In the genomic region with DNA sequence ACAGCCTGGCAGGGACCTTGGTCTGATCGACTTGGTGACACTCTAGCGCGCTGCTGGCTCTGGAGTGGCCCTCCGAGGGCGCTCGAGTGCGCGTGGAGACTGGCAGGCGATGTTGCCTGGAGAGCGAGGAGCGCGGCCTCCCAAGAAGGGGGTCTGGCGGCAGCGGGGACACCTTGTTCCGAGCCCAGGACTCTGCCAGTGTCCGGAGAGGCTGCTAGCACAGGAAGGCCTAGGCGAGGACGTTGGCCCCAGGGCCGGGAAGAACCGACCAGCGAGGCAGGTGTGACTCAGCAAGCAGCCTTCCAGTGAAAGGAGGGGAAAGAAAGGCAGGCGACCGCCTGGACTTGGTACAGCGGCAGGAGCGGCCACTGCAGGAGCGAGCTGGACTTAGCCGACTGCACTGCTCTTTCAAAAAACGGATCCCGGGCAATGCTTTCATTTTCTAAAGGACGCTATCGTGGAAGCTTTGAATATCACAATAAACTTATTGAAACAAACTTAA, we compare ENCODE assay signal across 8 mouse cellular contexts. TPM values are rescaled to one million over a fixed set of nuclear protein-coding genes. Genes with fewer than 3 reads are reported as not detected.
DNase-seq lines count a peak whose midpoint lies in the region; ATAC-seq lines count a peak whose summit lies in the region.

No protein-coding gene starts in this region.

- peaks cover 40% of the 10 kb centered on the region for H3K4me1 ChIP-seq in hindbrain, embryonic 12.5 days

- ATAC-seq in hindbrain, embryonic 12.5 days (ENCODE audit: low FRiP score), result peak; percentile 11; the same call in 1 of the 2 replicates

- no peaks in the 10 kb centered on the region for H3K36me3 ChIP-seq in hindbrain, embryonic 12.5 days

- H3K9ac ChIP-seq in hindbrain, embryonic 12.5 days, result peak overlapping the region; percentile 79

- peak overlapping the region; percentile 84 for H3K4me2 ChIP-seq in hindbrain, embryonic 12.5 days (replicated peaks)

- peak overlapping the region; percentile 94 for H3K27ac ChIP-seq in hindbrain, embryonic 12.5 days

- under 1% methylated on average over 31 of the region's 31 CpGs for WGBS in hindbrain, embryonic 12.5 days

- peak; percentile 59 for DNase-seq in MEL-GATA-1-ER (ENCODE audit: extremely low read depth, low read depth)
- peak; percentile 85 for DNase-seq in cerebellum, adult 9-11 months
- peak; percentile 76 to 83 for DNase-seq in frontal cortex, postnatal 10 days (ENCODE audit: low spot score in 2 of 2)
- peak; percentile 73 to 82 for DNase-seq in layer of hippocampus, postnatal 25 days (ENCODE audit: extremely low spot score in 1 of 2, low spot score in 1 of 2)
- DNase-seq in lung, postnatal 14 days, result peak; percentile 84
- peak; percentile 81 for DNase-seq in retina, embryonic 14.5 days (ENCODE audit: low spot score)
- peak; percentile 83 for DNase-seq in thymus, postnatal 25 days

- peaks cover 38% of the 10 kb centered on the region for H3K27me3 ChIP-seq in hindbrain, embryonic 12.5 days

- H3K9me3 ChIP-seq in hindbrain, embryonic 12.5 days (replicated peaks), result no peaks in the 10 kb centered on the region

- peak overlapping the region; percentile 61 for H3K4me3 ChIP-seq in hindbrain, embryonic 12.5 days

RNA-seq across cellular contexts. Expression of a gene that starts 1.6 kb away (rescaled TPM):
- 163 and 181 TPM in 2 replicates for polyA plus RNA-seq in hindbrain, embryonic 12.5 days (2016; fragmentation: Nextera tagmentation; extraction: Ambion mirVana)
- total RNA-seq in layer of hippocampus, postnatal 25 days (2021), result 10 to 100 TPM; 16.5 to 24.1 TPM

RNA-seq across cellular contexts. Expression of a gene that starts 54.5 kb away (rescaled TPM):
- 7.2 and 7.7 TPM in 2 replicates for polyA plus RNA-seq in hindbrain, embryonic 12.5 days (2016; fragmentation: Nextera tagmentation; extraction: Ambion mirVana)
- 100 to 1,000 TPM; 127 to 132 TPM for total RNA-seq in layer of hippocampus, postnatal 25 days (2021)

Comparison
In these comparisons a context has a peak if more than half of its experiments do, and no peak if none do; other contexts are left out.
1. Peak in every context shown above with its lines: DNase-seq, ATAC-seq, H3K4me3 ChIP-seq and H3K27ac ChIP-seq.